In genomic region chr4:149903026-149903425, GRCm38 (mm10) we compare ENCODE assay signal across 10 mouse cellular contexts. TPM values are rescaled to one million over a fixed set of nuclear protein-coding genes. Genes with fewer than 3 reads are reported as not detected.
DNase-seq lines count a peak whose midpoint lies in the region; ATAC-seq and TF ChIP-seq lines count a peak whose summit lies in the region.
"Had no signal": no experiment of that assay in that cellular context is flagged by ENCODE, and none has a peak within 500 bp of the region (broad histone marks: within the 10 kb centered on the region; RNA-seq: fewer than 3 reads in every experiment).

No protein-coding gene starts in this region.

- H3K4me1 ChIP-seq in liver, adult 2 months (ENCODE audit: control insufficient read depth, insufficient read depth, low read length), result no peaks in the 10 kb centered on the region
- H3K4me1 ChIP-seq in liver, embryonic 12.5 days, result no peaks in the 10 kb centered on the region

- peak; percentile 22 for DNase-seq in liver, adult 2 months (ENCODE audit: extremely low read depth, low read depth, low spot score)
- DNase-seq in embryo, embryonic 9.5 days (ENCODE audit: extremely low spot score), result peak; percentile 51
- peak; percentile 71 for DNase-seq in heart, adult 8-10 months (ENCODE audit: low spot score)
- peak; percentile 56 to 73 for DNase-seq in kidney, postnatal 36 days
- no peak for DNase-seq in c-Kit-positive CD71-positive TER-119-positive erythroid progenitor cells, embryonic 14.5 days (ENCODE audit: low spot score)
- DNase-seq in left cerebral cortex, adult 2 months (ENCODE audit: extremely low spot score in 1 of 2, low spot score in 2 of 2), result no peak
- DNase-seq: liver, postnatal 0 days; right cerebral cortex, adult 18-20 months had no signal

- no peak overlapping the region for H3K4me3 ChIP-seq in liver, adult 2 months (ENCODE audit: insufficient read depth, low read depth, low read length)
- no peak overlapping the region for H3K4me3 ChIP-seq in liver, embryonic 12.5 days
- no peak overlapping the region for H3K4me3 ChIP-seq in left cerebral cortex, adult 2 months

- no peak for ATAC-seq in liver, embryonic 12.5 days
- ATAC-seq: liver, postnatal 0 days had no signal

- no peak for TF ChIP-seq CTCF in liver, adult 2 months (IDR thresholded peaks at IDR 0.05; ENCODE audit: low read depth, low read length)
- TF ChIP-seq CTCF in left cerebral cortex, adult 2 months (IDR thresholded peaks at IDR 0.05), result no peak

- H3K4me2 ChIP-seq in liver, embryonic 12.5 days, result no peak overlapping the region

- no peaks in the 10 kb centered on the region for H3K79me2 ChIP-seq in liver, adult 2 months (ENCODE audit: control insufficient read depth, insufficient read depth, low read length)

- H3K36me3 ChIP-seq in liver, adult 2 months (ENCODE audit: control insufficient read depth, insufficient read depth, low read length), result no peaks in the 10 kb centered on the region
- no peaks in the 10 kb centered on the region for H3K36me3 ChIP-seq in liver, embryonic 12.5 days
- H3K36me3 ChIP-seq: G1E had no signal

- whole genome bisulfite sequencing in liver, adult 2 months, result 74% methylated on average over 5 of the region's 5 CpGs
- 59% methylated on average over 5 of the region's 5 CpGs for WGBS in liver, embryonic 12.5 days (ENCODE audit: insufficient replicate concordance)

- no peak overlapping the region for H3K27ac ChIP-seq in liver, adult 2 months (replicated peaks; ENCODE audit: insufficient read depth, low read depth, low read length)
- no peak overlapping the region for H3K27ac ChIP-seq in liver, embryonic 12.5 days
- no peak overlapping the region; the same call in 1 of the 2 replicates for H3K27ac ChIP-seq in left cerebral cortex, adult 2 months

- intact Hi-C loops in left cerebral cortex, adult 2 months (cut with DNase I), result no loop called here

- TF ChIP-seq POLR2A in liver, adult 2 months (IDR thresholded peaks at IDR 0.05; ENCODE audit: extremely low read depth, insufficient read depth, low read length), result no peak

- H3K9ac ChIP-seq in liver, adult 2 months (ENCODE audit: low read depth, low read length), result no peak overlapping the region
- H3K9ac ChIP-seq in liver, embryonic 12.5 days, result no peak overlapping the region
- H3K9ac ChIP-seq: liver, postnatal 0 days had no signal

- H3K9me3 ChIP-seq in liver, embryonic 12.5 days (replicated peaks), result no peaks in the 10 kb centered on the region
- H3K9me3 ChIP-seq: G1E had no signal

- no peaks in the 10 kb centered on the region for H3K27me3 ChIP-seq in liver, adult 2 months (ENCODE audit: control insufficient read depth, insufficient read depth, low read length)
- H3K27me3 ChIP-seq in liver, embryonic 12.5 days (replicated peaks), result no peaks in the 10 kb centered on the region

RNA-seq across cellular contexts. Expression of gene Spsb1, which starts 51.8 kb away (rescaled TPM):
- 0.54 and 0.92 TPM in 2 replicates for total RNA-seq in liver, adult 2 months (2014; rRNA removed)
- polyA plus RNA-seq in liver, adult 2 months (2012; rRNA removed), result 0.91 and 1.3 TPM in 2 replicates
- polyA plus RNA-seq in liver, embryonic 12.5 days (2016; fragmentation: Nextera tagmentation; extraction: Ambion mirVana), result 0.97 and 1.5 TPM in 2 replicates
- total RNA-seq in heart, adult 8-10 months (2022), result 10 to 100 TPM; 24.7 to 43.0 (median 31.0) TPM
- total RNA-seq in left cerebral cortex, adult 2 months (2021), result 10 to 100 TPM; 15.2 to 17.5 TPM
- total RNA-seq: G1E had no signal

Comparison
In these comparisons a context has a peak if more than half of its experiments do, and no peak if none do; other contexts are left out.
1. DNase-seq: peak in liver, adult 2 months (single experiment), embryo, embryonic 9.5 days (single experiment), heart, adult 8-10 months (single experiment) and kidney, postnatal 36 days (2 of 2); none in c-Kit-positive CD71-positive TER-119-positive erythroid progenitor cells, embryonic 14.5 days (single experiment) and left cerebral cortex, adult 2 months (0 of 2).